Mouse (Mus musculus) thymus, adult 2 months (tissue): ENCODE measurements around the gene 4930412O13Rik. TPM values are rescaled to one million over a fixed set of nuclear protein-coding genes. Genes with fewer than 3 reads are reported as not detected.

Source experiments
- DNase-seq: peaks from one replicate; pipeline ENCODE4 v3.0.0; 2021
- H3K27ac ChIP-seq: fragments of 200-500 bp; 2 replicates; pipeline ENCODE4 v1.5.1; 2012; ENCODE audit warnings: low read length, control low read depth; ENCODE audit not compliant: control insufficient read depth, insufficient read depth
- H3K27me3 ChIP-seq: fragments of 200-500 bp; 2 replicates; pipeline ENCODE4 v1.6.1; 2012; ENCODE audit warnings: mild to moderate bottlenecking, low read length, moderate library complexity, mixed read lengths; ENCODE audit not compliant: control insufficient read depth, insufficient read depth
- H3K36me3 ChIP-seq: fragments of 200-500 bp; 2 replicates; pipeline ENCODE4 v1.6.1; 2012; ENCODE audit warnings: mild to moderate bottlenecking, low read length, moderate library complexity; ENCODE audit not compliant: control insufficient read depth, insufficient read depth
- H3K4me1 ChIP-seq: fragments of 200-500 bp; replicated peaks from 2 replicates; pipeline ENCODE4 v1.6.1; 2012; ENCODE audit warnings: low read length; ENCODE audit not compliant: control insufficient read depth, insufficient read depth
- H3K4me3 ChIP-seq: fragments of 200-500 bp; 2 replicates; pipeline ENCODE4 v1.5.1; 2012; ENCODE audit warnings: mild to moderate bottlenecking, low read length, control low read depth, moderate library complexity; ENCODE audit not compliant: control insufficient read depth, insufficient read depth
- CTCF ChIP-seq: fragments of 200-500 bp; IDR thresholded peaks from 2 replicates; pipeline ENCODE4 v1.5.1; 2012; ENCODE audit warnings: mild to moderate bottlenecking, control low read depth, low read length, moderate library complexity, borderline replicate concordance; ENCODE audit not compliant: control insufficient read depth, poor library complexity, insufficient read depth; ENCODE audit errors: extremely low read depth
- POLR2A ChIP-seq: fragments of 200-500 bp; IDR thresholded peaks from 2 replicates; pipeline ENCODE4 v1.6.1; 2012; ENCODE audit warnings: mild to moderate bottlenecking, low read length, control low read depth, moderate library complexity; ENCODE audit not compliant: control insufficient read depth, poor library complexity, insufficient read depth; ENCODE audit errors: extremely low read depth
- WGBS: fragments of 180-500 bp; shearing (Covaris S2); methylation state at CpG from one replicate; pipeline ENCODE4 v1.1.7; 2018; 5-methylcytosine and 5-hydroxymethylcytosine counted together
- polyA plus RNA-seq: library from polyadenylated mRNA; depleted of rRNA; stranded (reverse); fragments of >200 nt; gene quantifications from 2 replicates; pipeline ENCODE4 v1.2.3, GENCODE M21; 2012; rRNA removed

The 4930412O13Rik gene
- polyA plus RNA-seq, 1 experiment = not detected

GRCm38 (mm10) chr2:9918691-9919471, 37.8 kb downstream of the 4930412O13Rik start:
- no peak for TF ChIP-seq POLR2A
- TF ChIP-seq CTCF = no peak
- no peak overlapping the region for H3K27ac ChIP-seq
- peaks cover 17% of the 10 kb centered on the region; the same call in 1 of the 2 replicates for H3K36me3 ChIP-seq
- no peak overlapping the region for H3K4me3 ChIP-seq
- H3K27me3 ChIP-seq = no peaks in the 10 kb centered on the region
- no peak for DNase-seq
- 94% methylated on average over 17 of the region's 17 CpGs for WGBS
- no peaks in the 10 kb centered on the region for H3K4me1 ChIP-seq

DNA sequence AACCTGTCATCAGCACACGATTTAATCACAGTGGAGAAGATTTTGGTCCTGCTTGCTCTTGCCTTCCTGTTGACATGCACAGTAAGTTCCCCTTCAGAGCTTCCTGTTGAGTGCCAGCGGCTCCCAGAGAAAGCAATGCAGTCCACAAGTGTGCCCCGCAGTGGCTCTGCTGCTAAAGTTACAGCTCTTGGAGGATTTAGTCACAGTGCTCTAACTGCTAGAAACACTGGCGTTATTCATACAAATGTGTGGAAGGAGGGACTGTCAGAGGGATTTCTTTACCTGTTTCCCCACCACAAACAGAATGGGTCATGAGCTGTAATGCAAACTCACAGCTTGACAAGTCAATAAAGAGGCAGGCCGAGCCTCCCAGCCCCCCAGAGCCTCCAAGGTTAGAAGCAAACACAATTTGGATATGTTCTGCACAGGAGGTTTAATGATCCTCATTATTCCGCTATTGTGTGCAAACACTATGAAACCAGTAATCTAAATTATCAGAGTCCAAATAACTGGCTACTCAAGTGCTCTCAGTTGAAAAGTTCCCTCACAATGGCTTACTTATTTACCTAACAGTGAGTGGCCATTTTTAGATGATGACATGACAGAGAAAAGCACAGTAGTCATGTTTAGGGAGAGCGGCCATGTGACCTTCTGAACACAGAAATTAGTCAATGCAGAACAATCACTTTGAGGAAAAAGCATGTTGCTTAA, 45.3 kb downstream of the 4930412O13Rik start:
- H3K27me3 ChIP-seq = no peaks in the 10 kb centered on the region
- 54% methylated on average over 7 of the region's 7 CpGs for WGBS
- TF ChIP-seq POLR2A = no peak
- no peak for TF ChIP-seq CTCF
- H3K27ac ChIP-seq = no peak overlapping the region
- no peaks in the 10 kb centered on the region for H3K36me3 ChIP-seq
- no peak overlapping the region for H3K4me3 ChIP-seq
- DNase-seq = no peak
- no peaks in the 10 kb centered on the region for H3K4me1 ChIP-seq

DNA sequence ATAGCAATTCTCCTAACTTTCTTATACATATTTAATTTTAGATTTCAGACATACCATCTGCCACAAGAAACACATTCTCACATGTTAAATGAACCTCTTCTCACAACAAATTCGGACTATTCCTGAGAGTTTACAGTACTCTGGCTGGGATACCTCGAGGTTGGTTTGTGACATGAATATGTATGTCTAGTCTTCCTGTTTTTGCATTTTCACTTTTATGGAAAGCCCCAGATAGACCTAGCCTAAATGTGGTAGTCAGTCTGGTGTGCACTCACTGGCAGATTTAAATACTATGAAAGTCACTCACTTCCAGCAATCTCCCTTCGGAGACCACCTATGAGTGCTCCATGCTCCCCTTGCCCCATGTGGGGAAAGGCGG, 45.8 kb downstream of the 4930412O13Rik start:
- TF ChIP-seq POLR2A (no peak), CTCF (no peak)
- no peak for DNase-seq

More for the DNA sequence above, 45.8 kb downstream of the 4930412O13Rik start:
- no peaks in the 10 kb centered on the region for H3K27me3 ChIP-seq
- no peaks in the 10 kb centered on the region for H3K36me3 ChIP-seq
- no peaks in the 10 kb centered on the region for H3K4me1 ChIP-seq
- no peak overlapping the region for H3K4me3 ChIP-seq
- WGBS = 80% methylated on average over 4 of the region's 4 CpGs
- H3K27ac ChIP-seq = no peak overlapping the region

Other genes with a start within 250 kb of the 4930412O13Rik start
- gene 9230102O04Rik, start 8.3 kb downstream of the 4930412O13Rik start, polyA plus RNA-seq = not detected in 2 replicates
- gene Gata3, start 8.8 kb downstream of the 4930412O13Rik start, polyA plus RNA-seq = 87.2 and 126 TPM in 2 replicates
- gene Taf3, start 167.3 kb downstream of the 4930412O13Rik start, polyA plus RNA-seq = 10.0 and 13.5 TPM in 2 replicates
- gene Atp5c1, start 199.3 kb downstream of the 4930412O13Rik start, polyA plus RNA-seq = 290 and 428 TPM in 2 replicates
- gene Kin, start 199.3 kb downstream of the 4930412O13Rik start, polyA plus RNA-seq = 6.9 and 7.1 TPM in 2 replicates